Mouse (Mus musculus): ENCODE measurements around the gene Zfp507.

- TF ChIP-seq CTCF (IDR thresholded peaks at IDR 0.05; ENCODE audit: low read depth, low read length) (no peak), POLR2A (IDR thresholded peaks at IDR 0.05; ENCODE audit: borderline replicate concordance, low read depth, low read length) (no peak)
These were observed 16.7 kb upstream of the Zfp507 start for GRCm38 (mm10) chr7:35819486-35819885.

Data from bone marrow macrophage, adult 2 months (primary cell).